Mouse (Mus musculus) heart, adult 2 months (tissue): ENCODE measurements around the gene Kcnq1.

Source experiments
- CTCF ChIP-seq: fragments of 200-600 bp; IDR thresholded peaks from 2 replicates; pipeline ENCODE4 v1.8.1; 2022; ENCODE audit warnings: antibody characterized with exemption, mild to moderate bottlenecking, moderate library complexity
- EP300 ChIP-seq: fragments of 200-500 bp; IDR thresholded peaks from 2 replicates; pipeline ENCODE4 v1.6.1; 2011; ENCODE audit warnings: low read depth, low read length, control low read depth; ENCODE audit not compliant: insufficient read depth
- POLR2A ChIP-seq: fragments of 200-500 bp; IDR thresholded peaks from 2 replicates; pipeline ENCODE4 v1.6.1; 2011; ENCODE audit warnings: mild to moderate bottlenecking, low read depth, low read length, control low read depth; ENCODE audit not compliant: insufficient read depth

DNA sequence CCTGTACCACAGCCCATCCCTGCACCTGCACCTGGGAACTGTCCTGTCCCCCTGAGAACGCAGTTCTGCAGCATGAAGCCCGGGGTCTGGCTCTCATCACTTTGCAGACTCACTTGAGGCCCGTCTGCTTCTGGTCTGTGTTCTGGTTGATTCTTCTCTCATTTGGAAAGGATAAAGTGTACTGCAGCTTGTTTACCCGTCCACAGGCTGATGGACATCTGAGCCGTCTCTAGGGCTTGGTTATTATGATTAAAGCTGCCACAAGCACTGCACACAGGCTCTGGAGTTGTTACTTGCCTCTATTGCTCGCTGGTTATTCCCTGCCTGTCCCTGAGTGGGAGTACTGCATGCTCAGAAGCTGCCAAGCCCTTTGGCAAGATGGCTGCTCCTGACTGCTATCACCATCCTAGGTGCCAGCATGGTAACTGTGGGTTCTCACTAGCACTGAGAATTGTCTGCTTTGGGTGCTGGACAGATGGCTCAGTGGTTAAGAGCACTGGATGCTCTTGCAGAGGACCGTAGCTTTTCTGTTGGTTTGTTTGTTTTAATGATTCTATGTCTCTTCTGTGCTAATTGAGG lies 59.6 kb downstream of the Kcnq1 start:
- TF ChIP-seq CTCF (no peak), POLR2A (no peak), EP300 (no peak)
